ENCODE assay signal across 8 mouse cellular contexts in genomic region chr5:142821266-142821973, GRCm38 (mm10). TPM values are rescaled to one million over a fixed set of nuclear protein-coding genes. Genes with fewer than 3 reads are reported as not detected.
DNase-seq lines count a peak whose midpoint lies in the region; ATAC-seq lines count a peak whose summit lies in the region.

No protein-coding gene starts in this region.

- H3K4me1 ChIP-seq in intestine, embryonic 16.5 days (ENCODE audit: control insufficient read depth, insufficient read depth, low read length), result peaks cover 15% of the 10 kb centered on the region
- peaks cover 28% of the 10 kb centered on the region for H3K4me1 ChIP-seq in limb, embryonic 12.5 days (replicated peaks)
- H3K4me1 ChIP-seq in midbrain, embryonic 13.5 days (replicated peaks), result peaks cover 41% of the 10 kb centered on the region

- peak overlapping the region; percentile 98 for H3K9ac ChIP-seq in intestine, embryonic 16.5 days (ENCODE audit: low read depth, low read length)
- peak overlapping the region; percentile 99 for H3K9ac ChIP-seq in limb, embryonic 12.5 days (replicated peaks)
- H3K9ac ChIP-seq in midbrain, embryonic 13.5 days (replicated peaks), result peak overlapping the region; percentile 99

- DNase-seq in CD4-positive, CD25-positive, alpha-beta regulatory T cell, adult 2 months (ENCODE audit: low read depth, low spot score), result peak; percentile 21
- peak; percentile 83 for DNase-seq in embryo, embryonic 11.5 days (ENCODE audit: low read depth, low spot score)
- peak; percentile 40 to 72 for DNase-seq in spleen, postnatal 10 days (ENCODE audit: low spot score in 2 of 2)

- H3K27ac ChIP-seq in intestine, embryonic 16.5 days (ENCODE audit: low read length), result peak overlapping the region; percentile 100
- H3K27ac ChIP-seq in limb, embryonic 12.5 days, result peak overlapping the region; percentile 100
- peak overlapping the region; percentile 100 for H3K27ac ChIP-seq in midbrain, embryonic 13.5 days

- H3K9me3 ChIP-seq in intestine, embryonic 16.5 days (ENCODE audit: control insufficient read depth, low read length), result no peaks in the 10 kb centered on the region
- H3K9me3 ChIP-seq in limb, embryonic 12.5 days, result no peaks in the 10 kb centered on the region
- no peaks in the 10 kb centered on the region for H3K9me3 ChIP-seq in midbrain, embryonic 13.5 days

- no peaks in the 10 kb centered on the region for H3K36me3 ChIP-seq in intestine, embryonic 16.5 days (ENCODE audit: control insufficient read depth, insufficient read depth, low read length)
- no peaks in the 10 kb centered on the region for H3K36me3 ChIP-seq in limb, embryonic 12.5 days
- H3K36me3 ChIP-seq in midbrain, embryonic 13.5 days, result no peaks in the 10 kb centered on the region

- ATAC-seq in CD4-positive, CD25-positive, alpha-beta regulatory T cell, adult 4 months, result no peak
- peak; percentile 49 for ATAC-seq in granulocyte monocyte progenitor cell, adult 5-6 weeks (replicated peaks; ENCODE audit: poor library complexity, severe bottlenecking)
- ATAC-seq in intestine, embryonic 16.5 days, result peak; percentile 58
- peak; percentile 1; the same call in 1 of the 2 replicates for ATAC-seq in limb, embryonic 12.5 days (ENCODE audit: insufficient number of reproducible peaks, insufficient read depth, low FRiP score, low TSS enrichment, low read depth)
- peak; percentile 5; the same call in 1 of the 2 replicates for ATAC-seq in midbrain, embryonic 13.5 days

- peak overlapping the region; percentile 86 for H3K4me2 ChIP-seq in intestine, embryonic 16.5 days (ENCODE audit: low read depth, low read length)
- peak overlapping the region; percentile 86 for H3K4me2 ChIP-seq in limb, embryonic 12.5 days
- H3K4me2 ChIP-seq in midbrain, embryonic 13.5 days (replicated peaks), result peak overlapping the region; percentile 82

- under 1% methylated on average over 36 of the region's 36 CpGs for WGBS in intestine, embryonic 16.5 days
- under 1% methylated on average over 36 of the region's 36 CpGs for WGBS in limb, embryonic 12.5 days
- under 1% methylated on average over 36 of the region's 36 CpGs for WGBS in midbrain, embryonic 13.5 days

- peak overlapping the region; percentile 95 for H3K4me3 ChIP-seq in intestine, embryonic 16.5 days (ENCODE audit: low read length)
- H3K4me3 ChIP-seq in limb, embryonic 12.5 days (replicated peaks), result peak overlapping the region; percentile 100
- H3K4me3 ChIP-seq in midbrain, embryonic 13.5 days (replicated peaks), result peak overlapping the region; percentile 100

- H3K27me3 ChIP-seq in intestine, embryonic 16.5 days (replicated peaks; ENCODE audit: control insufficient read depth, insufficient read depth, low read length), result no peaks in the 10 kb centered on the region
- H3K27me3 ChIP-seq in limb, embryonic 12.5 days, result no peaks in the 10 kb centered on the region
- no peaks in the 10 kb centered on the region for H3K27me3 ChIP-seq in midbrain, embryonic 13.5 days

RNA-seq across cellular contexts. Expression of gene Tnrc18, which starts 4.0 kb away (rescaled TPM):
- 1 to 10 TPM; 2.8 to 3.7 TPM for polyA plus RNA-seq in CD4-positive, CD25-positive, alpha-beta regulatory T cell, adult 4 months (2017; shearing (Covaris generic))
- total RNA-seq in granulocyte monocyte progenitor cell, adult 5-6 weeks (2014; fragmentation: Nextera tagmentation), result 50.4 and 50.6 TPM in 2 replicates
- total RNA-seq in granulocyte monocyte progenitor cell, adult 5-6 weeks (2017), result 9.0 and 13.8 TPM in 2 replicates
- 10.5 and 13.2 TPM in 2 replicates for polyA plus RNA-seq in intestine, embryonic 16.5 days (2015; fragmentation: Nextera tagmentation; extraction: Ambion mirVana)
- 60.9 and 61.2 TPM in 2 replicates for polyA plus RNA-seq in limb, embryonic 12.5 days (2016; fragmentation: Nextera tagmentation; extraction: Ambion mirVana)
- 30.5 and 40.7 TPM in 2 replicates for polyA plus RNA-seq in midbrain, embryonic 13.5 days (2015; fragmentation: Nextera tagmentation; extraction: Ambion mirVana)

Comparison
In these comparisons a context has a peak if more than half of its experiments do, and no peak if none do; other contexts are left out.
1. DNase-seq: peak in every context shown above with its lines; median percentile 83 in embryo, embryonic 11.5 days; 56 in spleen, postnatal 10 days; 21 in CD4-positive, CD25-positive, alpha-beta regulatory T cell, adult 2 months.